Mouse (Mus musculus): ENCODE data around the gene Pias4. TPM values are rescaled to one million over a fixed set of nuclear protein-coding genes. Genes with fewer than 3 reads are reported as not detected.

Pias4 gene
- polyA plus RNA-seq, 1 experiment from 2014 or later = 36.1 TPM

GRCm38 (mm10) chr10:81134966-81135681 lies 32.6 kb downstream of the Pias4 start, which contains the start of gene Zbtb7a:
Gene Zbtb7a (plus strand): TSS chr10:81135220.
- Histone ChIP-seq H3K4me2 (ENCODE audit: low read depth, low read length) (peak within 1 kb of the TSS; percentile 98), H3K9ac (replicated peaks; ENCODE audit: low read length) (peak within 1 kb of the TSS; percentile 91), H3K27me3 (ENCODE audit: control insufficient read depth, insufficient read depth, low read length) (peaks cover 13% of the 10 kb centered on the region), H3K27ac (replicated peaks; ENCODE audit: low read depth, low read length) (peak within 1 kb of the TSS; percentile 91), H3K36me3 (replicated peaks; ENCODE audit: control insufficient read depth, insufficient read depth, low read depth, low read length) (no peaks in the 10 kb centered on the region), H3K4me3 (ENCODE audit: low read depth, low read length) (peak within 1 kb of the TSS; percentile 76), H3K9me3 (replicated peaks; ENCODE audit: control insufficient read depth, low read length) (no peaks in the 10 kb centered on the region), H3K4me1 (ENCODE audit: control insufficient read depth, insufficient read depth, low read length) (peaks cover 11% of the 10 kb centered on the region)
- WGBS = 2% methylated on average over 40 of the region's 41 CpGs
- ATAC-seq (replicated peaks; ENCODE audit: insufficient number of reproducible peaks, low FRiP score, low TSS enrichment, low read depth) (no peak), DNase-seq (ENCODE audit: low spot score) (peak; percentile 59)

- H3K27ac ChIP-seq (replicated peaks; ENCODE audit: low read depth, low read length) = no peak overlapping the region
- H3K9me3 ChIP-seq (replicated peaks; ENCODE audit: control insufficient read depth, low read length) = no peaks in the 10 kb centered on the region
- H3K27me3 ChIP-seq (ENCODE audit: control insufficient read depth, insufficient read depth, low read length) = peaks cover 13% of the 10 kb centered on the region
- no peak overlapping the region for H3K4me2 ChIP-seq (ENCODE audit: low read depth, low read length)
- H3K9ac ChIP-seq (replicated peaks; ENCODE audit: low read length) = no peak overlapping the region
- H3K4me1 ChIP-seq (ENCODE audit: control insufficient read depth, insufficient read depth, low read length) = peaks cover 4% of the 10 kb centered on the region
- no peaks in the 10 kb centered on the region for H3K36me3 ChIP-seq (replicated peaks; ENCODE audit: control insufficient read depth, insufficient read depth, low read depth, low read length)
- ATAC-seq (replicated peaks; ENCODE audit: insufficient number of reproducible peaks, low FRiP score, low TSS enrichment, low read depth) (no peak), DNase-seq (ENCODE audit: low spot score) (no peak)
- under 1% methylated on average over 16 of the region's 16 CpGs for WGBS
- H3K4me3 ChIP-seq (ENCODE audit: low read depth, low read length) = no peak overlapping the region
These were observed 33.5 kb downstream of the Pias4 start for GRCm38 (mm10) chr10:81134181-81134587.

GRCm38 (mm10) chr10:81123500-81123899 lies 44.2 kb downstream of the Pias4 start:
- H3K27ac ChIP-seq (replicated peaks; ENCODE audit: low read depth, low read length) = no peak overlapping the region
- DNase-seq (ENCODE audit: low spot score) (no peak), ATAC-seq (replicated peaks; ENCODE audit: insufficient number of reproducible peaks, low FRiP score, low TSS enrichment, low read depth) (no peak)
- no peak overlapping the region for H3K4me3 ChIP-seq (ENCODE audit: low read depth, low read length)
- no peaks in the 10 kb centered on the region for H3K27me3 ChIP-seq (ENCODE audit: control insufficient read depth, insufficient read depth, low read length)
- H3K36me3 ChIP-seq (replicated peaks; ENCODE audit: control insufficient read depth, insufficient read depth, low read depth, low read length) = peaks cover 24% of the 10 kb centered on the region
- H3K9ac ChIP-seq (replicated peaks; ENCODE audit: low read length) = no peak overlapping the region
- H3K9me3 ChIP-seq (replicated peaks; ENCODE audit: control insufficient read depth, low read length) = no peaks in the 10 kb centered on the region
- 89% methylated on average over 11 of the region's 11 CpGs for WGBS
- no peaks in the 10 kb centered on the region for H3K4me1 ChIP-seq (ENCODE audit: control insufficient read depth, insufficient read depth, low read length)
- H3K4me2 ChIP-seq (ENCODE audit: low read depth, low read length) = no peak overlapping the region

GRCm38 (mm10) chr10:81122889-81123288 lies 44.8 kb downstream of the Pias4 start:
- H3K4me2 ChIP-seq (ENCODE audit: low read depth, low read length) = no peak overlapping the region
- H3K9me3 ChIP-seq (replicated peaks; ENCODE audit: control insufficient read depth, low read length) = no peaks in the 10 kb centered on the region
- H3K27me3 ChIP-seq (ENCODE audit: control insufficient read depth, insufficient read depth, low read length) = no peaks in the 10 kb centered on the region
- H3K27ac ChIP-seq (replicated peaks; ENCODE audit: low read depth, low read length) = no peak overlapping the region
- ATAC-seq (replicated peaks; ENCODE audit: insufficient number of reproducible peaks, low FRiP score, low TSS enrichment, low read depth) = no peak
- H3K9ac ChIP-seq (replicated peaks; ENCODE audit: low read length) = no peak overlapping the region
- 88% methylated on average over 2 of the region's 2 CpGs for WGBS
- no peaks in the 10 kb centered on the region for H3K4me1 ChIP-seq (ENCODE audit: control insufficient read depth, insufficient read depth, low read length)
- H3K4me3 ChIP-seq (ENCODE audit: low read depth, low read length) = no peak overlapping the region
- DNase-seq (ENCODE audit: low spot score) = no peak
- peaks cover 24% of the 10 kb centered on the region for H3K36me3 ChIP-seq (replicated peaks; ENCODE audit: control insufficient read depth, insufficient read depth, low read depth, low read length)

- Histone ChIP-seq H3K9ac (replicated peaks; ENCODE audit: low read length) (no peak overlapping the region), H3K4me2 (ENCODE audit: low read depth, low read length) (no peak overlapping the region), H3K4me1 (ENCODE audit: control insufficient read depth, insufficient read depth, low read length) (no peaks in the 10 kb centered on the region), H3K27me3 (ENCODE audit: control insufficient read depth, insufficient read depth, low read length) (no peaks in the 10 kb centered on the region), H3K9me3 (replicated peaks; ENCODE audit: control insufficient read depth, low read length) (no peaks in the 10 kb centered on the region), H3K4me3 (ENCODE audit: low read depth, low read length) (no peak overlapping the region), H3K27ac (replicated peaks; ENCODE audit: low read depth, low read length) (no peak overlapping the region), H3K36me3 (replicated peaks; ENCODE audit: control insufficient read depth, insufficient read depth, low read depth, low read length) (peaks cover 31% of the 10 kb centered on the region)
- ATAC-seq (replicated peaks; ENCODE audit: insufficient number of reproducible peaks, low FRiP score, low TSS enrichment, low read depth) (no peak), DNase-seq (ENCODE audit: low spot score) (no peak)
- 86% methylated on average over 7 of the region's 7 CpGs for WGBS
These were observed 47.1 kb downstream of the Pias4 start for GRCm38 (mm10) chr10:81120650-81121049.

GRCm38 (mm10) chr10:81119625-81120024 lies 48.1 kb downstream of the Pias4 start:
- Histone ChIP-seq H3K27ac (replicated peaks; ENCODE audit: low read depth, low read length) (no peak overlapping the region), H3K4me2 (ENCODE audit: low read depth, low read length) (no peak overlapping the region), H3K27me3 (ENCODE audit: control insufficient read depth, insufficient read depth, low read length) (no peaks in the 10 kb centered on the region), H3K4me1 (ENCODE audit: control insufficient read depth, insufficient read depth, low read length) (no peaks in the 10 kb centered on the region), H3K9me3 (replicated peaks; ENCODE audit: control insufficient read depth, low read length) (no peaks in the 10 kb centered on the region), H3K9ac (replicated peaks; ENCODE audit: low read length) (no peak overlapping the region), H3K4me3 (ENCODE audit: low read depth, low read length) (no peak overlapping the region), H3K36me3 (replicated peaks; ENCODE audit: control insufficient read depth, insufficient read depth, low read depth, low read length) (peaks cover 40% of the 10 kb centered on the region)
- no peak for DNase-seq (ENCODE audit: low spot score)
- WGBS = 92% methylated on average over 10 of the region's 10 CpGs
- no peak for ATAC-seq (replicated peaks; ENCODE audit: insufficient number of reproducible peaks, low FRiP score, low TSS enrichment, low read depth)

- no peaks in the 10 kb centered on the region for H3K27me3 ChIP-seq (ENCODE audit: control insufficient read depth, insufficient read depth, low read length)
- no peak for DNase-seq (ENCODE audit: low spot score)
- no peak overlapping the region for H3K4me3 ChIP-seq (ENCODE audit: low read depth, low read length)
- H3K27ac ChIP-seq (replicated peaks; ENCODE audit: low read depth, low read length) = no peak overlapping the region
- H3K4me2 ChIP-seq (ENCODE audit: low read depth, low read length) = no peak overlapping the region
- no peak overlapping the region for H3K9ac ChIP-seq (replicated peaks; ENCODE audit: low read length)
- no peaks in the 10 kb centered on the region for H3K4me1 ChIP-seq (ENCODE audit: control insufficient read depth, insufficient read depth, low read length)
- ATAC-seq (replicated peaks; ENCODE audit: insufficient number of reproducible peaks, low FRiP score, low TSS enrichment, low read depth) = no peak
- peaks cover 44% of the 10 kb centered on the region for H3K36me3 ChIP-seq (replicated peaks; ENCODE audit: control insufficient read depth, insufficient read depth, low read depth, low read length)
- WGBS = 96% methylated on average over 6 of the region's 6 CpGs
- H3K9me3 ChIP-seq (replicated peaks; ENCODE audit: control insufficient read depth, low read length) = no peaks in the 10 kb centered on the region
These were observed 54.8 kb downstream of the Pias4 start for GRCm38 (mm10) chr10:81112946-81113345.

GRCm38 (mm10) chr10:81106113-81106721 lies 61.5 kb downstream of the Pias4 start:
- under 1% methylated on average over 35 of the region's 35 CpGs for WGBS

More at GRCm38 (mm10) chr10:81106113-81106721, 61.5 kb downstream of the Pias4 start:
- H3K9ac ChIP-seq (replicated peaks; ENCODE audit: low read length) = peak overlapping the region; percentile 96
- peak overlapping the region; percentile 99 for H3K27ac ChIP-seq (replicated peaks; ENCODE audit: low read depth, low read length)
- H3K9me3 ChIP-seq (replicated peaks; ENCODE audit: control insufficient read depth, low read length) = no peaks in the 10 kb centered on the region
- DNase-seq (ENCODE audit: low spot score) (peak; percentile 87), ATAC-seq (replicated peaks; ENCODE audit: insufficient number of reproducible peaks, low FRiP score, low TSS enrichment, low read depth) (peak; percentile 81)
- peaks cover 5% of the 10 kb centered on the region for H3K4me1 ChIP-seq (ENCODE audit: control insufficient read depth, insufficient read depth, low read length)
- H3K27me3 ChIP-seq (ENCODE audit: control insufficient read depth, insufficient read depth, low read length) = no peaks in the 10 kb centered on the region
- H3K4me3 ChIP-seq (ENCODE audit: low read depth, low read length) = peak overlapping the region; percentile 97
- peak overlapping the region; percentile 76 for H3K4me2 ChIP-seq (ENCODE audit: low read depth, low read length)
- H3K36me3 ChIP-seq (replicated peaks; ENCODE audit: control insufficient read depth, insufficient read depth, low read depth, low read length) = peaks cover 22% of the 10 kb centered on the region

Measured in embryonic facial prominence, embryonic 11.5 days (tissue).